Mouse (Mus musculus) liver, embryonic 14.5 days (tissue): ENCODE results near the gene Tas2r115.

Source experiments
- CTCF ChIP-seq: IDR thresholded peaks from 2 replicates; pipeline ENCODE4 v1.5.1; 2016; ENCODE audit warnings: antibody characterized with exemption, low read depth, control low read depth
- EP300 ChIP-seq: IDR thresholded peaks from 2 replicates; pipeline ENCODE4 v1.6.1; 2016; ENCODE audit warnings: antibody characterized with exemption, low read depth

DNA sequence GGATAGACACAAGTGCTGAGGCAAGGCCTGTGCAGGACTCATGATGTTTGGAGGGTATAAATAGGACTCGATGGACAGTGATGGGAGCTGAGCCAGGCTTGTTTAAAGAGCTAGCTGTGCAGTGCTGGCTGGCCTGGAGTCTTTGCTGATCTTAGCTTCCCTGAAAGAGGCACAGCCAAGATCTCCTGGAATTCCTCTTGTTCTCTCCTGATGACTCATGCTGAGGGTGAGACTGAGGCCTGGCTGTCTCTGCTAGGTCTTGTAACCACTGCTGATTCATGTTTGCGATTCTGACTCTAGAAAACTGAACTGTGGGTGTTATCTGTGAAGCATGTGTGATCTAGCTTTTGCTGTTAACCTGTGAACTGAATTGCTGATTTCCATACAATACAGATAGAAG, 12.4 kb upstream of the Tas2r115 start:
- no peak for TF ChIP-seq CTCF
- no peak for TF ChIP-seq EP300
